Mouse (Mus musculus) hindbrain, postnatal 0 days (tissue): Measurements from ENCODE around the gene Zbtb20. TPM values are rescaled to one million over a fixed set of nuclear protein-coding genes. Genes with fewer than 3 reads are reported as not detected.
A peak's percentile ranks its signal among the peaks of the same experiment; 100 is the strongest.

Experiments
- ATAC-seq: fragments of 200-750 bp; cut with Nextera tagmentation; 2 replicates; pipeline ENCODE4 v1.8.0; 2017; ENCODE audit warnings: mild to moderate bottlenecking, moderate TSS enrichment, moderate library complexity
- DNase-seq: peaks from one replicate; pipeline ENCODE4 v3.0.0-alpha.2; 2015; ENCODE audit warnings: low spot score
- H3K27ac ChIP-seq: fragments of 300-500 bp; sonication (generic); 2 replicates; pipeline ENCODE4 v1.5.1; 2014; ENCODE audit warnings: mild to moderate bottlenecking
- H3K27me3 ChIP-seq: fragments of 300-500 bp; sonication (generic); 2 replicates; pipeline ENCODE4 v1.6.1; 2014; ENCODE audit warnings: low read length, mixed read lengths; ENCODE audit not compliant: insufficient read depth
- H3K36me3 ChIP-seq: fragments of 300-500 bp; sonication (generic); 2 replicates; pipeline ENCODE4 v1.6.1; 2014; ENCODE audit warnings: low read length, mixed read lengths; ENCODE audit not compliant: insufficient read depth
- H3K4me1 ChIP-seq: fragments of 300-500 bp; sonication (generic); 2 replicates; pipeline ENCODE4 v1.6.1; 2014; ENCODE audit warnings: antibody characterized with exemption, low read length, mixed read lengths; ENCODE audit not compliant: insufficient read depth
- H3K4me2 ChIP-seq: fragments of 300-500 bp; sonication (generic); 2 replicates; pipeline ENCODE4 v1.6.1; 2014; ENCODE audit warnings: low read depth, mild to moderate bottlenecking, low read length, moderate library complexity, mixed read lengths
- H3K4me3 ChIP-seq: fragments of 300-500 bp; sonication (generic); 2 replicates; pipeline ENCODE4 v1.5.1; 2014; ENCODE audit warnings: low read length
- H3K9ac ChIP-seq: fragments of 300-500 bp; sonication (generic); replicated peaks from 2 replicates; pipeline ENCODE4 v1.6.1; 2014; ENCODE audit warnings: mild to moderate bottlenecking, low read length, moderate library complexity, mixed read lengths
- H3K9me3 ChIP-seq: fragments of 300-500 bp; sonication (generic); 2 replicates; pipeline ENCODE4 v1.6.1; 2016; ENCODE audit warnings: low read length, mixed read lengths
- CTCF ChIP-seq: IDR thresholded peaks from 2 replicates; pipeline ENCODE4 v1.5.1; 2016; ENCODE audit warnings: antibody characterized with exemption, control low read depth, low read depth
- WGBS: fragments of 180-500 bp; shearing (Covaris S2); extraction: QIAGEN DNeasy Blood & Tissue Kit; methylation state at CpG from one replicate; pipeline ENCODE4 v1.1.7; 2014; 5-methylcytosine and 5-hydroxymethylcytosine counted together
- polyA plus RNA-seq: library from polyadenylated mRNA; unstranded; fragments of >200 nt; fragmentation: Nextera tagmentation; extraction: Ambion mirVana; gene quantifications from 2 replicates; pipeline ENCODE4 v1.2.1, GENCODE M21; 2015
- total RNA-seq: library from RNA; depleted of rRNA; stranded (reverse); fragments of >200 nt; gene quantifications from 2 replicates; pipeline ENCODE4 v1.2.3, GENCODE M21; 2014

Gene Zbtb20
- total and polyA plus RNA-seq, 2 experiments from 2014 or later = 35.2 to 38.0 TPM

DNA sequence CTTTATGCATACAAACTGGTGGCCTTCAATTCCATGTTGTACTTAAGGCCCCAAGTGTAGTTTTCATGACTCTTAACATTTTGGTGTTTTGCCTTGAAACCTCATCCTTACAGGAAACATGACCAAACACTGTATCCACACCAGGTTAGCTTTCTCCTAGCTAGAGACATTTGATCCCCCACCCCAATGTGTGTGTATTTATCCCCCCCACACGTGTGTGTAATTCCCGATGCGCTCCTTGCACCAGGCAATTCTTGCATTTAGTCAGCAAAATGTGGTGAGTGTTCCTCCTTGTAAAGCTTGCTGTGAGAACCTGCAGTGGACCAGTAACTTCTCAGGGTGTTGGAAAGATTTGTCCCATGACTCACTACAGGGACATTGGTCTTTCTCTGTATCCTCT, 455.8 kb downstream of the Zbtb20 start:
- H3K27ac ChIP-seq = no peak overlapping the region
- no peak overlapping the region for H3K4me2 ChIP-seq
- H3K4me1 ChIP-seq = no peaks in the 10 kb centered on the region
- H3K4me3 ChIP-seq = no peak overlapping the region
- H3K36me3 ChIP-seq = no peaks in the 10 kb centered on the region
- DNase-seq (no peak), ATAC-seq (no peak)
- H3K9me3 ChIP-seq = no peaks in the 10 kb centered on the region
- 92% methylated on average over 3 of the region's 3 CpGs for WGBS
- no peak overlapping the region for H3K9ac ChIP-seq
- no peaks in the 10 kb centered on the region for H3K27me3 ChIP-seq
- no peak for TF ChIP-seq CTCF

DNA sequence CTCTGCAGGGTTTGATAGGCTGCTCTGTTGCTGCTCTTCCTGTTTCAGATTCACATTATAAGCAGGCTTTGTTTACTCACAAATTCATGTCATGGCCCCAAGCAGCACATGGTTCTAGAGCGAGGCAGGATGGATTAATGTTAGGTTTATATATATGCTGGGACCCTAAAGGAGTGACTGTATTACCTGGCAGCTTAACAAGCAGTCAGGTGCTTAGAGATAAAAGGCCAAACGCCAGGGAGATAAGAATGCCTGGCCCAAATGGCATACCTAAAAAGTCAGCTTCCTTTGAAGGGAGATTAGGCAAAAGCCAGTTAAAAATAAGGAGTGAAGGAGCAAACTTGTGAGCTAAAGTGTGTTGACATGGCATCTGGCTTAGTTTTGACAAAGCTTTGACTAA, 457.1 kb downstream of the Zbtb20 start:
- no peak for DNase-seq
- H3K9me3 ChIP-seq = no peaks in the 10 kb centered on the region
- H3K4me2 ChIP-seq = no peak overlapping the region
- no peak for TF ChIP-seq CTCF
- no peak overlapping the region for H3K9ac ChIP-seq
- H3K4me1 ChIP-seq = no peaks in the 10 kb centered on the region
- no peak overlapping the region for H3K27ac ChIP-seq
- H3K4me3 ChIP-seq = no peak overlapping the region
- H3K36me3 ChIP-seq = no peaks in the 10 kb centered on the region
- ATAC-seq = no peak
- no peaks in the 10 kb centered on the region for H3K27me3 ChIP-seq
- WGBS = 76% methylated on average over 2 of the region's 2 CpGs

DNA sequence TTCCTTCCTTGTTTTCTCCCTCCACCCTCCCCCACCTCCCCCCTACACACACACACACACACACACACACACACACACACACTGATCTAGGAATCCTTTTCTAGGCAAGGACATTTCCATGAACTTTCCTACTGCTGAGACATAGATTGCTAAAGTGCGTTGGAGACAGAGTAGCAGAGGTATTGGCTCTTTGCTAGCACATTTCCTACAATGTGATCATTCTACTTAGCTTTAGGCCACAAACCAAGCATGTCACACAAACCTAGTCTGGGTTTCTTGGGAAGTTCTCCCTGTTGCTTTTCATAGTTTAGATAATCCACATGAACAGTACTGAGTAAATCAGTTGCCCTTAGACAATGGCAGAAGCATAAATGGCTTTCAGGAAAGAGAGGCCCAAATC, 457.6 kb downstream of the Zbtb20 start:
- DNase-seq (no peak), ATAC-seq (no peak)
- H3K27me3 ChIP-seq = no peaks in the 10 kb centered on the region
- no peak overlapping the region for H3K4me2 ChIP-seq
- H3K9me3 ChIP-seq = no peaks in the 10 kb centered on the region
- no peak overlapping the region for H3K4me3 ChIP-seq
- H3K27ac ChIP-seq = no peak overlapping the region
- WGBS = 69% methylated on average over 1 of the region's 1 CpGs
- no peaks in the 10 kb centered on the region for H3K36me3 ChIP-seq
- TF ChIP-seq CTCF = no peak
- no peak overlapping the region for H3K9ac ChIP-seq
- H3K4me1 ChIP-seq = no peaks in the 10 kb centered on the region

DNA sequence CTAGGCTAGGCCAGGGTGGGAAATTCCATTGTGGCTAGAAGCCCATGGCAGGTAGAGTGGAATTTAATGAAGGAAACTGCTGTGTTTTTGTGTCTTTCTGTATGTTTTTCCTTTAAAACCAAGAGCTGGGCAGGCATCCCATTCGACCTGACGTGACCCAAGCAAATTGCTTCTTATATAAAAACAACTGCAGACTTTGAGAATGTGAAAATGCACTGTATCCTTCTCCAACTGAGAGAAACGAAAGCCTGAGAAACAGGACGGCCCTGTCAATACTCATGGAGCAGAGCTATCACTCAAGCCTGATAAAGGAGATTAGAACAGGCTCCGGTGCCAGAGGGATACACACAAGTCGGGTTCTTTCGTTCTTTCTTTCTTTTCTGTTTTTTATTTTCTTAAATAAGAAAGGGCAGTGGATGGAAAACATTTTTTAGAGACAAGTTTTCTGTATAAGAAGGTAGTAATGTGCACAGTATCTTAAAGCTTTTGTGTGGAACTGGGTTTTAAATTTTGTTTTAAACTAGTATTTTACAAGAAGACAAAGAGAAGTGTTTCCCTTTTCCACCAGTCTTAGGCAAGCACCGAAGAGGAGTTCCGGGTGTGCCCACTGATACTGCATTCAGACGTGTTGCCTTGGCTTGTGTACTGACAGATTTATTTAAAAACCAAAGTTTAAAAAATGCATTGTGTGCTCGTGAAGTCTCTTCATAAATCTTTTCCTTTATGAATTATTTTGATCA, 458.9 kb downstream of the Zbtb20 start:
- no peak overlapping the region for H3K9ac ChIP-seq
- no peaks in the 10 kb centered on the region for H3K36me3 ChIP-seq
- no peaks in the 10 kb centered on the region for H3K4me1 ChIP-seq
- H3K4me3 ChIP-seq = no peak overlapping the region
- ATAC-seq (no peak), DNase-seq (peak; percentile 6)
- no peaks in the 10 kb centered on the region for H3K27me3 ChIP-seq
- H3K27ac ChIP-seq = peak overlapping the region; percentile 41; the same call in 1 of the 2 replicates
- H3K9me3 ChIP-seq = no peaks in the 10 kb centered on the region
- H3K4me2 ChIP-seq = peak overlapping the region; percentile 23
- WGBS = 31% methylated on average over 11 of the region's 11 CpGs
- no peak for TF ChIP-seq CTCF

DNA sequence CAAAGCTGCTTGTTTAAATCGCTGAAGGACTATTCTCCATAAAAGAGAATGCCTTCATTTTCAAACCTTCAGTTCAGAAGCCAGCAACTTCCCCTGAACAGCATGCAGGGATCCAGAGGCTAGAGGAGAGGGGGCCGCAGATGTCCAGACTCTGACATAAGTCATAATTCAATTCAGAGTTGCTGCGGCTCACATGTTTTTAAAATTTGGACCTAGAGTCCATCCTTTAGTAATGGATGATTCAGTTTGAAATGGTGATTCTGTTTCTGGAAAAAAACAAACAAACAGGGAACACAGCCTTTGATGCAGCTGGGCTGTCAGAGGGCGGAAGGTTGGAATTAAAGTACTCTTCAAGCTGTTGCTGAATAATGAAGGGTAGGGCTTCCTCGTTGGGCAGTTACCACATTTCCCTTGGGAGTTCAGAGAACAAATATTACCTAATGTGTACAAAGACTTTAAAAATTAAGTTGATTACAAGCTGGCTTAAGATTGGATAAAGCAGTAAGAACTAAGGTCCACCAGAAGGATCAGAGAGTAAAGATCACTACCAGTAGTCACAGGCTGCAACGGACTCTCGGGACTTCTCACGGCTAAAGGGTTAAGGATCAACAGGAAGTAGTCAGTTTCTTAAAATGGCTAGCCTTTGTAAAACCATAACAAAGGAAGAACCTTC, 459.6 kb downstream of the Zbtb20 start:
- no peak for DNase-seq
- no peaks in the 10 kb centered on the region for H3K36me3 ChIP-seq
- H3K9ac ChIP-seq = no peak overlapping the region
- no peak for TF ChIP-seq CTCF
- H3K27ac ChIP-seq = no peak overlapping the region
- no peak for ATAC-seq
- H3K4me3 ChIP-seq = no peak overlapping the region
- H3K4me2 ChIP-seq = peak overlapping the region; percentile 23; the same call in 1 of the 2 replicates
- H3K9me3 ChIP-seq = no peaks in the 10 kb centered on the region
- no peaks in the 10 kb centered on the region for H3K4me1 ChIP-seq
- H3K27me3 ChIP-seq = no peaks in the 10 kb centered on the region
- WGBS = 68% methylated on average over 8 of the region's 8 CpGs

DNA sequence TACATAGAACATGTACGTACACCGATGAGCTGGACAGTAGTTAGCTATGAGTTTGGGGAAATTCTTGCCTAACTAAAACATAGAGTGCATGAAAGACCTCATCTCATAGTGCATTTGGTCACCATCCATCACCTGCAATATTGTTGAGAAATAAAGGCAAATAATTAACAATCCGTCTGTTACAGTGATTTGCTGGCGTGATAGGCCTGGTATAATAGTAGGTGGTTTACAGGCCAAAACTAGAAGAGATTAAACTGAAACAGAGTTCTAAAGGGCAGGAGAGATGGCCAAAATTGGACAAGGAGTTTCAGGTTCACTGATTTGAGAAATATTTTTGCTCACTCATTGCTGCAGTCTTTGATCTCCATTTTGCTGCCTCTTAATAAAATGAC, 460.1 kb downstream of the Zbtb20 start:
- TF ChIP-seq CTCF = no peak
- DNase-seq (no peak), ATAC-seq (no peak)
- H3K27ac ChIP-seq = no peak overlapping the region
- H3K36me3 ChIP-seq = no peaks in the 10 kb centered on the region
- no peak overlapping the region for H3K9ac ChIP-seq
- no peak overlapping the region for H3K4me2 ChIP-seq
- H3K4me3 ChIP-seq = no peak overlapping the region
- H3K27me3 ChIP-seq = no peaks in the 10 kb centered on the region
- no peaks in the 10 kb centered on the region for H3K9me3 ChIP-seq
- 91% methylated on average over 4 of the region's 4 CpGs for WGBS
- no peaks in the 10 kb centered on the region for H3K4me1 ChIP-seq

DNA sequence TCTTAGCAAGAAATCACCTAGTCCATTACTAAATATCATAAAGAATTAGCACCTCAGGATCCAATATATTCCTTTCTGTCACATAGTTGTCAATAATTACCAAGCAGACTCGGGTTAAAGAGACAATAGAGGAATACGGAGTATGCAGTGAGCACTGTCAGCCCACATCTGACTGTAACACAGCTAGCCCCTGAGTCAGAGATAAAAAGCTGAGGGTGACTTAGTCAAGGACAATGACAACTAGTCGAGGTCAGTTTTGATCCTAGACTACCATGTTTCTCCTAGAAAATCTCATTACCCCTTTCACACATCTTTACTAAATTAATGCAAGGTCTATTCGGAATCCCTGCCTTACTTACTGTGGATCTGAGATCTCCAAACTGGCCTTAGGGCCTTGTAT, 465.0 kb downstream of the Zbtb20 start:
- no peak for TF ChIP-seq CTCF
- WGBS = 84% methylated on average over 4 of the region's 4 CpGs
- no peak for DNase-seq
- Histone ChIP-seq H3K9ac (no peak overlapping the region), H3K27ac (no peak overlapping the region), H3K4me1 (no peaks in the 10 kb centered on the region), H3K4me3 (no peak overlapping the region), H3K4me2 (no peak overlapping the region), H3K27me3 (no peaks in the 10 kb centered on the region), H3K36me3 (no peaks in the 10 kb centered on the region), H3K9me3 (no peaks in the 10 kb centered on the region)
- no peak for ATAC-seq
